Mouse (Mus musculus): ENCODE measurements around the gene Homer3. TPM values are rescaled to one million over a fixed set of nuclear protein-coding genes. Genes with fewer than 3 reads are reported as not detected.

The Homer3 gene
- polyA plus RNA-seq, 1 experiment from 2014 or later: 91.4 TPM

- Histone ChIP-seq H3K9me3 (ENCODE audit: control insufficient read depth, low read length) (no peaks in the 10 kb centered on the region), H3K27ac (ENCODE audit: low read depth, low read length) (peak overlapping the region; percentile 85), H3K9ac (ENCODE audit: low read length) (peak overlapping the region; percentile 68), H3K4me3 (ENCODE audit: low read depth, low read length) (peak overlapping the region; percentile 52), H3K36me3 (ENCODE audit: control insufficient read depth, insufficient read depth, low read length) (0 out of 2 replicates have a peak, but pooled peaks cover 5% of the 10 kb centered on the region), H3K27me3 (ENCODE audit: control insufficient read depth, insufficient read depth, low read length) (no peaks in the 10 kb centered on the region), H3K4me2 (ENCODE audit: low read depth, low read length, severe bottlenecking) (peak overlapping the region; percentile 62), H3K4me1 (replicated peaks; ENCODE audit: control insufficient read depth, insufficient read depth, low read length) (peaks cover 22% of the 10 kb centered on the region)
- ATAC-seq (replicated peaks; ENCODE audit: low FRiP score) (peak; percentile 89), DNase-seq (ENCODE audit: low spot score) (peak; percentile 91)
- 8% methylated on average over 15 of the region's 15 CpGs for WGBS
These were observed 34.2 kb downstream of the Homer3 start for GRCm38 (mm10) chr8:70316511-70317504.

- peak overlapping the region; percentile 35; the same call in 1 of the 2 replicates for H3K9ac ChIP-seq (ENCODE audit: low read length)
- peak overlapping the region; percentile 62 for H3K4me2 ChIP-seq (ENCODE audit: low read depth, low read length, severe bottlenecking)
- H3K27ac ChIP-seq (ENCODE audit: low read depth, low read length): peak overlapping the region; percentile 41
- ATAC-seq (replicated peaks; ENCODE audit: low FRiP score): no peak
- DNase-seq (ENCODE audit: low spot score): no peak
- WGBS: 88% methylated on average over 5 of the region's 5 CpGs
- no peak overlapping the region for H3K4me3 ChIP-seq (ENCODE audit: low read depth, low read length)
- no peaks in the 10 kb centered on the region for H3K9me3 ChIP-seq (ENCODE audit: control insufficient read depth, low read length)
- H3K4me1 ChIP-seq (replicated peaks; ENCODE audit: control insufficient read depth, insufficient read depth, low read length): peaks cover 22% of the 10 kb centered on the region
- no peaks in the 10 kb centered on the region for H3K27me3 ChIP-seq (ENCODE audit: control insufficient read depth, insufficient read depth, low read length)
- 0 out of 2 replicates have a peak, but pooled peaks cover 5% of the 10 kb centered on the region for H3K36me3 ChIP-seq (ENCODE audit: control insufficient read depth, insufficient read depth, low read length)
These were observed 35.2 kb downstream of the Homer3 start for GRCm38 (mm10) chr8:70317872-70318271.

DNA sequence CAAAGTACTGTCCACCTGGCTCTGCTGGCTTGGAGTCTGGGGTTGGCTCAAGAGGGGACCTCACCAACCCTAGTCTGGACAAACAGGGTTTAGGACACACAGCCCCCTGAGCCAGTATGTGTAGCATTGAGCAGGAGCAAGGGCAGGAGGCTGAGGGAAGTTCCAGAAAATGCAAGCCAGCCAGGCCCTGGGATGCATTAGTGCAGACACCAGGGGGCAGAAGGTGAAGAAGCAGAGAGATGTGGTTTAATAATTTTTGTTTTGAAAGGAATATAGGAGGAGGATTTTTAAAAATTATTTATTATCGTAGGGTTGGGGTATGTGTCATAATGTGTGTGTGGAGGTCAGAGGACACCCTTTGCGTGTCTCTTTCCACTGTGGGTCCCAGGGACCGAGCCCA, 41.1 kb downstream of the Homer3 start:
- Histone ChIP-seq H3K4me1 (replicated peaks; ENCODE audit: control insufficient read depth, insufficient read depth, low read length) (no peaks in the 10 kb centered on the region), H3K9ac (ENCODE audit: low read length) (no peak overlapping the region), H3K27ac (ENCODE audit: low read depth, low read length) (no peak overlapping the region), H3K27me3 (ENCODE audit: control insufficient read depth, insufficient read depth, low read length) (no peaks in the 10 kb centered on the region), H3K9me3 (ENCODE audit: control insufficient read depth, low read length) (no peaks in the 10 kb centered on the region), H3K4me3 (ENCODE audit: low read depth, low read length) (no peak overlapping the region), H3K36me3 (ENCODE audit: control insufficient read depth, insufficient read depth, low read length) (peaks cover 4% of the 10 kb centered on the region; the same call in 1 of the 2 replicates), H3K4me2 (ENCODE audit: low read depth, low read length, severe bottlenecking) (no peak overlapping the region)
- ATAC-seq (replicated peaks; ENCODE audit: low FRiP score) (no peak), DNase-seq (ENCODE audit: low spot score) (no peak)
- WGBS: 97% methylated on average over 3 of the region's 3 CpGs

DNA sequence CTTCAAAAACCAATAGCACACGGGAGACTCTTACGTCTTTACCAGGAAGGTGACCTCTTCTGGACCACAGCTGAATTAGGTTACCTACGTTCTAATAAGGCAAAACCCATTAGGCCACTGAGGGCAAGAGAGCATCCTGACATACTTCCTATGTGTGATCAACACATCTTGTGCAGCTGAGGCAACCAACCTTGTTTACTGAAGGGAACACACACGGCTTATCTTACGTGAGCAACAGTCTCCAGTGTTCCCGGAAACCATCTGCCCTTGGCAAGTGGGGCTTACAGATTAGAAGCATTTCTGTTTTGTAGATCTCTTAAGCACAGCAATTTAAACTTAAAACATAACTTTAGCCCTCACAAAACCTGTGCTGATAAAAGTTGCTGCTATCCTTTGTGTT, 44.9 kb downstream of the Homer3 start:
- no peak for ATAC-seq (replicated peaks; ENCODE audit: low FRiP score)
- peaks cover 3% of the 10 kb centered on the region; the same call in 1 of the 2 replicates for H3K27me3 ChIP-seq (ENCODE audit: control insufficient read depth, insufficient read depth, low read length)
- H3K9me3 ChIP-seq (ENCODE audit: control insufficient read depth, low read length): no peaks in the 10 kb centered on the region
- no peak overlapping the region for H3K4me2 ChIP-seq (ENCODE audit: low read depth, low read length, severe bottlenecking)
- no peak overlapping the region for H3K27ac ChIP-seq (ENCODE audit: low read depth, low read length)
- H3K4me3 ChIP-seq (ENCODE audit: low read depth, low read length): no peak overlapping the region
- peaks cover 7% of the 10 kb centered on the region for H3K36me3 ChIP-seq (ENCODE audit: control insufficient read depth, insufficient read depth, low read length)
- no peak overlapping the region for H3K9ac ChIP-seq (ENCODE audit: low read length)
- 92% methylated on average over 6 of the region's 6 CpGs for WGBS
- peaks cover 23% of the 10 kb centered on the region for H3K4me1 ChIP-seq (replicated peaks; ENCODE audit: control insufficient read depth, insufficient read depth, low read length)
- DNase-seq (ENCODE audit: low spot score): no peak

- whole genome bisulfite sequencing: 24% methylated on average over 14 of the region's 14 CpGs
- Histone ChIP-seq H3K9me3 (ENCODE audit: control insufficient read depth, low read length) (no peaks in the 10 kb centered on the region), H3K4me2 (ENCODE audit: low read depth, low read length, severe bottlenecking) (peak within 1 kb of the TSS; percentile 26), H3K9ac (ENCODE audit: low read length) (peak within 1 kb of the TSS; percentile 45), H3K27ac (ENCODE audit: low read depth, low read length) (no peak within 1 kb of the TSS), H3K4me1 (replicated peaks; ENCODE audit: control insufficient read depth, insufficient read depth, low read length) (peaks cover 23% of the 10 kb centered on the region), H3K27me3 (ENCODE audit: control insufficient read depth, insufficient read depth, low read length) (peaks cover 3% of the 10 kb centered on the region; the same call in 1 of the 2 replicates), H3K4me3 (ENCODE audit: low read depth, low read length) (no peak within 1 kb of the TSS), H3K36me3 (ENCODE audit: control insufficient read depth, insufficient read depth, low read length) (peaks cover 19% of the 10 kb centered on the region)
- ATAC-seq (replicated peaks; ENCODE audit: low FRiP score) (0 out of 2 replicates have a peak, but pooled peaks have one; percentile 5), DNase-seq (ENCODE audit: low spot score) (no peak)
These were observed 46.7 kb downstream of the Homer3 start, which contains the start of gene Gdf1 for GRCm38 (mm10) chr8:70329124-70329834. TSS of gene Gdf1 (plus strand) at chr8:70329817.

DNA sequence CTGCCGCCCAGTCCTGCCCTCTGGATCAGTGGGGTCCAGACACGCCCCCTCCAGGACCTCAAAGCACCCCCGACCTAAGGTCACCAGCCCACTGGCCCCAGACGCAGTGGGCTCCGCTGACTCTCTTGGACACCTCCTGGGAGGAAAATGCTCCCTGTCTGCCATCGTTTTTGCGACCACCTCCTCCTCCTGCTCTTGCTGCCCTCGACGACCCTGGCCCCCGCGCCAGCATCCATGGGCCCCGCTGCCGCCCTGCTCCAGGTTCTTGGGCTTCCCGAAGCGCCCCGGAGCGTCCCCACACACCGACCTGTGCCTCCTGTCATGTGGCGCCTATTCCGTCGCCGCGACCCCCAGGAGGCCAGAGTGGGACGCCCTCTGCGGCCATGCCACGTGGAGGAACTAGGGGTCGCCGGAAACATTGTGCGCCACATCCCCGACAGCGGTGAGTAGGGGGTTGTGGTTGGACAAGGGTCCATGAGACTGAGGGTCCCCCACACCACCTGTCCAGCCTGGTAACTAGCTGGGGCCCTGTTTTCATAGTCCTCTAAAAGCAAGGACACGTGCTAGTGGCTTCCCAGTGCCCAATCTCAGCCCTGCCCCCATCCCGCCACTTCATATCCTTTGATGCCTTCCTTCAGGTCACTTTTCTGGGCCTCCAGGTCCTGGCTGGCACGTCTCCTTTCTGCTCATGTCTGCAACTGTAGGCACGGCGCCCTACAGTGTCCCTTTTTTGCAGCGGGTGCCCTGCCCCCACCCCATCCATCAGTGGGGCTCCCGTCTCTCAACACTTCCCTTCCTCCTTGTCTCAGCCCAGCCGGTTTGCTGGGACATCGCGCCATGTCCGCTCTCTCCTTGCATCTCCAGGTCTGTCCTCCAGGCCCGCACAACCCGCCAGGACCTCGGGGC, 47.5 kb downstream of the Homer3 start:
- Histone ChIP-seq H3K4me3 (ENCODE audit: low read depth, low read length) (no peak overlapping the region), H3K4me2 (ENCODE audit: low read depth, low read length, severe bottlenecking) (peak overlapping the region; percentile 26), H3K4me1 (replicated peaks; ENCODE audit: control insufficient read depth, insufficient read depth, low read length) (peaks cover 23% of the 10 kb centered on the region), H3K36me3 (ENCODE audit: control insufficient read depth, insufficient read depth, low read length) (peaks cover 26% of the 10 kb centered on the region), H3K9me3 (ENCODE audit: control insufficient read depth, low read length) (no peaks in the 10 kb centered on the region), H3K27ac (ENCODE audit: low read depth, low read length) (no peak overlapping the region), H3K9ac (ENCODE audit: low read length) (peak overlapping the region; percentile 45), H3K27me3 (ENCODE audit: control insufficient read depth, insufficient read depth, low read length) (peaks cover 3% of the 10 kb centered on the region; the same call in 1 of the 2 replicates)
- ATAC-seq (replicated peaks; ENCODE audit: low FRiP score) (peak; percentile 31; the same call in 1 of the 2 replicates), DNase-seq (ENCODE audit: low spot score) (peak; percentile 72)
- WGBS: 5% methylated on average over 45 of the region's 45 CpGs

- H3K9ac ChIP-seq (ENCODE audit: low read length): peak overlapping the region; percentile 45
- peak overlapping the region; percentile 26; the same call in 1 of the 2 replicates for H3K4me2 ChIP-seq (ENCODE audit: low read depth, low read length, severe bottlenecking)
- H3K27me3 ChIP-seq (ENCODE audit: control insufficient read depth, insufficient read depth, low read length): peaks cover 3% of the 10 kb centered on the region; the same call in 1 of the 2 replicates
- H3K36me3 ChIP-seq (ENCODE audit: control insufficient read depth, insufficient read depth, low read length): peaks cover 31% of the 10 kb centered on the region
- H3K4me3 ChIP-seq (ENCODE audit: low read depth, low read length): no peak overlapping the region
- H3K4me1 ChIP-seq (replicated peaks; ENCODE audit: control insufficient read depth, insufficient read depth, low read length): peaks cover 23% of the 10 kb centered on the region
- no peaks in the 10 kb centered on the region for H3K9me3 ChIP-seq (ENCODE audit: control insufficient read depth, low read length)
- DNase-seq (ENCODE audit: low spot score) (peak; percentile 85), ATAC-seq (replicated peaks; ENCODE audit: low FRiP score) (peak; percentile 78)
- no peak overlapping the region for H3K27ac ChIP-seq (ENCODE audit: low read depth, low read length)
- 25% methylated on average over 53 of the region's 53 CpGs for WGBS
These were observed 48.2 kb downstream of the Homer3 start for GRCm38 (mm10) chr8:70330741-70331364.
